Mouse (Mus musculus): ENCODE data around the gene Mxra7. TPM values are rescaled to one million over a fixed set of nuclear protein-coding genes. Genes with fewer than 3 reads are reported as not detected.

Mxra7 gene
- polyA plus RNA-seq, 1 experiment from 2014 or later = 45.2 TPM

DNA sequence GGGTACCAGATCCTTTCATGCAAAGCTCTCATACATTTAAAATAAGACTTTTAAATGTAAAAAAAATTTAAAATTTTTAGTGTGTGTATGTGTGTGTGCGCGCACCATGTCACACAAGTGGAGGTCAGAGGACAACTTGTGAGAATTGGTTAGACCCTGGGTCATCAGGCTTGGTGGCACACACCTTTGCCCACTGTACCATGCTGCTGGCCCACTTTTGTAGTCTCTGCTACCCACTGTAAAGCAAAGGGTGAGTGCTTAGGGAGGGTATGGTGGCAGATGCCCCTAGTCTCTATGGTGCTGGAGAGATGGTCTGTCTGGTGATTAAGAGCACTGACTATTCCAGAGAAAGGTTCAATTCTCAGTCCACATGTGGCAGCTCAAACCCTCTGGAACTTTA, 4.6 kb downstream of the Mxra7 start:
- Histone ChIP-seq H3K4me2 (replicated peaks) (no peak overlapping the region), H3K9me3 (no peaks in the 10 kb centered on the region), H3K4me3 (no peak overlapping the region), H3K27ac (replicated peaks) (no peak overlapping the region), H3K9ac (replicated peaks) (no peak overlapping the region), H3K36me3 (no peaks in the 10 kb centered on the region), H3K4me1 (peaks cover 54% of the 10 kb centered on the region), H3K27me3 (no peaks in the 10 kb centered on the region)
- ATAC-seq (ENCODE audit: low FRiP score, low read depth) = no peak
- WGBS = 100% methylated on average over 2 of the region's 2 CpGs

DNA sequence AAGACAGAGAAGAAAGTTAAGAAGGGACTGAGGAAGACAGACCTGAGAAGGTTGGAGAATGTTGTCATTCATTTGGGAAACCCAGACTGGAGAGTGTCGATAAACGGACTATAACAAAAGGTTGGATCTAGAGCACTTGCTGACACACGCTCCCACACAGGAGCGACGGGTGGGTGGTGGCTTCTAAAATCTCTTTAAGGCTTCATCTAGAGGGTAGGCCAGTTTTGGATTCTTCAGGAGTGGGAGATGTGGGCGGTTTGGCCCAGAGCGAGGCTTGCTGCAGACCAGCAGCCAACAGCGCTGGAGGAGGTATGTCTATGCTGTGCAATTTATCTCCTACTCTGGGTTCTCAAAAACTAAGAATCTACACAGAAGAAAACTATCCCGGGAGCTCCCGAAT, 5.2 kb downstream of the Mxra7 start:
- no peaks in the 10 kb centered on the region for H3K36me3 ChIP-seq
- H3K9ac ChIP-seq (replicated peaks) = no peak overlapping the region
- no peaks in the 10 kb centered on the region for H3K27me3 ChIP-seq
- no peak overlapping the region for H3K4me3 ChIP-seq
- peaks cover 48% of the 10 kb centered on the region for H3K4me1 ChIP-seq
- H3K27ac ChIP-seq (replicated peaks) = no peak overlapping the region
- no peak overlapping the region for H3K4me2 ChIP-seq (replicated peaks)
- 92% methylated on average over 10 of the region's 10 CpGs for WGBS
- H3K9me3 ChIP-seq = no peaks in the 10 kb centered on the region
- no peak for ATAC-seq (ENCODE audit: low FRiP score, low read depth)

- Histone ChIP-seq H3K4me3 (no peak overlapping the region), H3K27ac (replicated peaks) (no peak overlapping the region), H3K9ac (replicated peaks) (no peak overlapping the region), H3K4me2 (replicated peaks) (no peak overlapping the region), H3K36me3 (no peaks in the 10 kb centered on the region), H3K27me3 (no peaks in the 10 kb centered on the region), H3K4me1 (peaks cover 44% of the 10 kb centered on the region), H3K9me3 (no peaks in the 10 kb centered on the region)
- no peak for ATAC-seq (ENCODE audit: low FRiP score, low read depth)
- 52% methylated on average over 10 of the region's 10 CpGs for WGBS
Measured at GRCm38 (mm10) chr11:116822215-116822614, 5.6 kb downstream of the Mxra7 start.

DNA sequence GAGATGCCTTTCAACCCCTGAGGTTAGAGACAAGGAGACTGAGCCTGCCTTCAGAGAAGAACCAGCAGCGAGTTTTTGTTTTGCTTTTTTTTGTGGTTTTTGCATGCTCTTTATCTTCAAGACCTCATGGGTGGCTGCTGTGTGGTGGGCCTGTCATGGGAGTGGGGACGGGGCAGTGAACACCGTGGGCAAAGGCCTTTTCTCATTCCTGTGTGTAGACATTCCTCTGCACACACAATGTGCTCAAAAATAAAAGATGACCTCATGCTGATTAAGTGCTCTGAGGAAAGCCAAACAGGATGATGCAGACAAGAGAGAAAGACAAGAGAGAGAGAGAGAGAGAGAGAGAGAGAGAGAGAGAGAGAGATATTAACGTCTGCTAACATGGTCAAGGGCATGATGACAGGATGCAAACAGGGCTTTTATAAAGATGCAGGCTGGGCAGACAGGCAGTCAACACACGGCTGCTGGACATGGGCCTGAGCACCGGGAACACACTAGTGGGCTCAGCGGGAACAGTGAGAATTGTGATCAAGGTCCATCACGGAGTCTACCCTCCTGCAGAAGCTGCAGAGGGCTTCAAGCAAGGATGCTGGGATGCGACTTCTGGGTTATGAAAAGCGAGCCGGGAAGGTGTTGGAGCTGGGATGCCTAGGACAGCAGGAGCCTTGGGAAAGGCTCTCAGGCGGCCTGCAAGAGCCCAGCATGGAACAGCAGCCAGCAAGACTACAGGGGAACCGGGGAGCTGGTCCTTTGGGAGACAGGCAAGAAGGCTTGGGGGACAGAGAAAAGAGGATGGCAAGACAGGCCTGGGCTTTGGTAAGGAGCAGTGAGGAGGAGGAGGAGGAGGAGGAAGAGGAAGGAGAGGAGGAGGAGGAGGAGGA, 6.5 kb downstream of the Mxra7 start:
- 52% methylated on average over 13 of the region's 13 CpGs for WGBS
- H3K9me3 ChIP-seq = no peaks in the 10 kb centered on the region
- no peak overlapping the region for H3K4me3 ChIP-seq
- peak overlapping the region; percentile 5; the same call in 1 of the 2 replicates for H3K27ac ChIP-seq (replicated peaks)
- H3K36me3 ChIP-seq = no peaks in the 10 kb centered on the region
- ATAC-seq (ENCODE audit: low FRiP score, low read depth) = no peak
- no peak overlapping the region for H3K4me2 ChIP-seq (replicated peaks)
- no peaks in the 10 kb centered on the region for H3K27me3 ChIP-seq
- H3K9ac ChIP-seq (replicated peaks) = no peak overlapping the region; the same call in 1 of the 2 replicates
- peaks cover 35% of the 10 kb centered on the region for H3K4me1 ChIP-seq

DNA sequence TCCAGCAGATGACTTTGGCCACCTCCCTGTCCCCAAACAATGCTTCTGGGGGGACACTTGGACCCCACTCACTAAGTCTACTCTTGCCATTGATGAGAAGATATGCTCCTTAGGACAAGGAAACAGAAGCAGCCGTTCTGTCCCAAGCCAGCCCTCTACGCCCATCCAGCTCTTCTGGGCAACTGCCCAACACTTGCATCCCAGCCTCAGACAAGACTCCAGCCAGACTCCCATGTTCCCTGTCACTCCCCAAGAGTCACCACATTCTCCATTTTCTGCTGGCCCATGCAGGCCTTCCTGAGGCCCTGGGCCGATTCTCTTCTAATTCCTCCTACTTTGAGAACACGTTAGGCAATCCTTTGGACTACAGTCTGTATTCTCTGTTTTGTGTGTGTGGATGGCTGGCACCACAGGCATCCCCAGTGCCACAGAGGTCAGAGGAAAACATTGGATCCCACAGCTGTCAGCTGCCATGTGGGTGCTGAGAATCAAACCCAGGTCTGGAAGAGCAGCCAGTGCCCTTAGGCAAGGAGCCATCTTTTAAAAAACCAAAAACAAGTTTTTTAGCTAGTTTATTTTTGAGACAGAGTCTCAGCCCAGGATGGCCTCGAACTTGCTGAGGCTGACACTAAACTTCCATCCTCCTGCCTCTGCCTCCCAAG, 7.8 kb downstream of the Mxra7 start:
- Histone ChIP-seq H3K27ac (replicated peaks) (no peak overlapping the region), H3K27me3 (no peaks in the 10 kb centered on the region), H3K4me1 (peaks cover 33% of the 10 kb centered on the region), H3K36me3 (no peaks in the 10 kb centered on the region), H3K4me3 (no peak overlapping the region), H3K9ac (replicated peaks) (no peak overlapping the region), H3K4me2 (replicated peaks) (no peak overlapping the region), H3K9me3 (no peaks in the 10 kb centered on the region)
- WGBS = 95% methylated on average over 5 of the region's 5 CpGs
- no peak for ATAC-seq (ENCODE audit: low FRiP score, low read depth)

DNA sequence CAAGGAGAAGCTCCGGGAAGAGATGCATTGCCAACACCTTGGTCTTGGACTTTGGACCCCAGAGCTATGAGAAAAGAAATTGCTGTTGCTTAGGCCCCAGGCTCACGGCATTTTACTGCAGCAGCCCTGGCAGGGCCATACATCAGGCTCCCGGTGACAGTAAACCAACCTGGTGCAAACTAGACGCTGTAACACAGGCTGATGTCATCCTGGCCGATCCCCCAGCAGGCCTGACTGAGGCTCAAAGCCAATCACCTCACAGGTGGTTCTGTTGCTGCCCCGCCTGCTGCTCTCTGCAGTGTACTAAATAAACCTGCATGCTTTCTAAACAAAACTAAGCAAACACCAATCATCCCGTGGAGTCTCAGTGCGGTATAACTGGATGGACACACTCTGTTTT, 9.1 kb downstream of the Mxra7 start:
- 81% methylated on average over 8 of the region's 8 CpGs for WGBS
- Histone ChIP-seq H3K9ac (replicated peaks) (no peak overlapping the region), H3K4me3 (no peak overlapping the region), H3K27me3 (no peaks in the 10 kb centered on the region), H3K36me3 (no peaks in the 10 kb centered on the region), H3K9me3 (no peaks in the 10 kb centered on the region), H3K27ac (replicated peaks) (no peak overlapping the region), H3K4me1 (peaks cover 44% of the 10 kb centered on the region), H3K4me2 (replicated peaks) (no peak overlapping the region)
- ATAC-seq (ENCODE audit: low FRiP score, low read depth) = no peak

DNA sequence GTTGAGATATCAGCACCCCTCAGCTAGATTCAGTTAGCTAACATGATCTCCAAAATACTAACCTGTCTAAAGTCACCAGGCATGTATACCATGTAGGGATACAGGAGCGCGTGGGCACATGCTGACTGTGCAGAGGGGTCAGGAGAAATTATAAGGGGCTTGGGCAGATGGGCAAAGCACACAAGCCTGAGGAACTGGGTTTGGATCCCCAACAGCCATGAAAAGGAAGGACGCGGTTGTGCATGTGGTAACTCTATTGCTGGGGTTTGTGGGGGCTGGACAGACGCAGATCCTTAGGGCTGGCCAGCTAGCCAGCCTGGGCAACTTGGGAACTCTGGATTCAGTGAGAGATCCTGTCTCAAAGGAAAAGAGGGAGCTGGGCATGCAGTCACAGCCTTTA, 10.3 kb downstream of the Mxra7 start:
- Histone ChIP-seq H3K27ac (replicated peaks) (no peak overlapping the region), H3K4me3 (no peak overlapping the region), H3K36me3 (no peaks in the 10 kb centered on the region), H3K27me3 (no peaks in the 10 kb centered on the region), H3K4me2 (replicated peaks) (no peak overlapping the region), H3K9me3 (no peaks in the 10 kb centered on the region), H3K9ac (replicated peaks) (no peak overlapping the region), H3K4me1 (peaks cover 54% of the 10 kb centered on the region)
- ATAC-seq (ENCODE audit: low FRiP score, low read depth) = no peak
- WGBS = 89% methylated on average over 5 of the region's 5 CpGs

GRCm38 (mm10) chr11:116816769-116817168, 11.1 kb downstream of the Mxra7 start:
- H3K9ac ChIP-seq (replicated peaks) = no peak overlapping the region
- H3K4me1 ChIP-seq = peaks cover 54% of the 10 kb centered on the region
- H3K4me2 ChIP-seq (replicated peaks) = no peak overlapping the region
- no peaks in the 10 kb centered on the region for H3K36me3 ChIP-seq
- ATAC-seq (ENCODE audit: low FRiP score, low read depth) = no peak
- no peaks in the 10 kb centered on the region for H3K27me3 ChIP-seq
- 84% methylated on average over 5 of the region's 5 CpGs for WGBS
- H3K4me3 ChIP-seq = no peak overlapping the region
- no peak overlapping the region for H3K27ac ChIP-seq (replicated peaks)
- no peaks in the 10 kb centered on the region for H3K9me3 ChIP-seq

GRCm38 (mm10) chr11:116814884-116815415, 12.9 kb downstream of the Mxra7 start:
- peaks cover 60% of the 10 kb centered on the region for H3K4me1 ChIP-seq
- WGBS = 19% methylated on average over 7 of the region's 7 CpGs
- no peaks in the 10 kb centered on the region for H3K9me3 ChIP-seq
- no peak for ATAC-seq (ENCODE audit: low FRiP score, low read depth)
- H3K36me3 ChIP-seq = no peaks in the 10 kb centered on the region
- H3K9ac ChIP-seq (replicated peaks) = 0 out of 2 replicates have a peak overlapping the region, but pooled peaks have one; percentile 47
- H3K27me3 ChIP-seq = no peaks in the 10 kb centered on the region
- no peak overlapping the region for H3K4me3 ChIP-seq
- peak overlapping the region; percentile 98 for H3K27ac ChIP-seq (replicated peaks)
- H3K4me2 ChIP-seq (replicated peaks) = peak overlapping the region; percentile 55; the same call in 1 of the 2 replicates

- H3K4me2 ChIP-seq (replicated peaks) = peak overlapping the region; percentile 55; the same call in 1 of the 2 replicates
- peak; percentile 14; the same call in 1 of the 2 replicates for ATAC-seq (ENCODE audit: low FRiP score, low read depth)
Measured at GRCm38 (mm10) chr11:116814076-116814883, 13.6 kb downstream of the Mxra7 start.

DNA sequence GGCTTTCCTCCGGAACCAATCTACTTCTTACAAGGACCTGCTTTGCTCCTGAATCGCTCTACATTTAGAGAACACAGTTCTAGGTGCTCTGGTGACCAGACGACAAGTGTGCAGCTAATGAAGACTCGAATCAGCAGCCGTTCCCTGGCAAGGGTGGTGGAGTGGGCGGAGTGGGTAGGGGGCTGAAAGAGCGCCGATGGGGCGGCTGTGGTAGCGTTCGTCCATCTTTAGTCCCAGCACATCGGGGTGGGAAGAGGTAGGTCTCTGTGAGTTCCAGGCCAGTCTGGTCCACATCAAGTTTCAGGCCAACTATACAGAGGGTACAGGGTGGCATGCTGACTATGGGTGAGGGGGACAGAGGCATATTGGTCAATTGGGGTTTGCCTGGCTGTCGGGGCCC, 14.2 kb downstream of the Mxra7 start:
- Histone ChIP-seq H3K4me1 (peaks cover 64% of the 10 kb centered on the region), H3K4me2 (replicated peaks) (peak overlapping the region; percentile 55; the same call in 1 of the 2 replicates), H3K9me3 (no peaks in the 10 kb centered on the region), H3K36me3 (no peaks in the 10 kb centered on the region), H3K4me3 (no peak overlapping the region), H3K9ac (replicated peaks) (no peak overlapping the region), H3K27ac (replicated peaks) (peak overlapping the region; percentile 98), H3K27me3 (peaks cover 3% of the 10 kb centered on the region)
- no peak for ATAC-seq (ENCODE audit: low FRiP score, low read depth)
- 69% methylated on average over 13 of the region's 13 CpGs for WGBS

More at GRCm38 (mm10) chr11:116814076-116814883, 13.6 kb downstream of the Mxra7 start:
- Histone ChIP-seq H3K36me3 (no peaks in the 10 kb centered on the region), H3K9me3 (no peaks in the 10 kb centered on the region), H3K4me3 (no peak overlapping the region), H3K4me1 (peaks cover 64% of the 10 kb centered on the region), H3K27me3 (peaks cover 3% of the 10 kb centered on the region), H3K9ac (replicated peaks) (peak overlapping the region; percentile 47; the same call in 1 of the 2 replicates), H3K27ac (replicated peaks) (peak overlapping the region; percentile 98)
- 5% methylated on average over 20 of the region's 20 CpGs for WGBS

All from midbrain, embryonic 12.5 days (tissue).